Mouse (Mus musculus) Patski (cell line): Measurements from ENCODE around the gene Trim63. TPM values are rescaled to one million over a fixed set of nuclear protein-coding genes. Genes with fewer than 3 reads are reported as not detected.

Experiments
- ATAC-seq: fragments of 100-300 bp; one replicate; pipeline ENCODE4 v1.8.0; 2021
- CTCF ChIA-PET: fragments of 350-600 bp; sonication (Branson Sonifier 250); formaldehyde crosslinking; loops from one replicate; lab custom pipeline; 2022; ENCODE audit warnings: inconsistent platforms; lab: Charles Lee
- POLR2A ChIA-PET: fragments of 350-600 bp; sonication (Branson Sonifier 250); formaldehyde crosslinking; loops from one replicate; lab custom pipeline; 2022; ENCODE audit warnings: antibody characterized with exemption, inconsistent platforms; lab: Charles Lee
- DNase-seq: peaks from one replicate; pipeline ENCODE4 v3.0.0-alpha.2; 2011; ENCODE audit warnings: low read depth, low spot score
- H3K27me3 ChIP-seq: fragments of 371-371 bp; one replicate; pipeline ENCODE4 v1.5.1; 2021
- CTCF ChIP-seq: fragments of 100-300 bp; IDR thresholded peaks from one replicate; pipeline ENCODE4 v1.5.1; 2021
- in situ Hi-C: fragments of 300-500 bp; cut with MboI; formaldehyde crosslinking; loops from 3 replicates; pipeline ENCODE4 v1.11.1; 2018; ENCODE audit warnings: low pct_unique_long_range_greater_than_20kb, mixed read lengths
- polyA plus RNA-seq: library from polyadenylated mRNA; unstranded; gene quantifications from one replicate; pipeline ENCODE4 v1.2.3, GENCODE M21; 2021

Gene Trim63
- polyA plus RNA-seq, 1 experiment from 2014 or later, result 0.36 TPM

DNA sequence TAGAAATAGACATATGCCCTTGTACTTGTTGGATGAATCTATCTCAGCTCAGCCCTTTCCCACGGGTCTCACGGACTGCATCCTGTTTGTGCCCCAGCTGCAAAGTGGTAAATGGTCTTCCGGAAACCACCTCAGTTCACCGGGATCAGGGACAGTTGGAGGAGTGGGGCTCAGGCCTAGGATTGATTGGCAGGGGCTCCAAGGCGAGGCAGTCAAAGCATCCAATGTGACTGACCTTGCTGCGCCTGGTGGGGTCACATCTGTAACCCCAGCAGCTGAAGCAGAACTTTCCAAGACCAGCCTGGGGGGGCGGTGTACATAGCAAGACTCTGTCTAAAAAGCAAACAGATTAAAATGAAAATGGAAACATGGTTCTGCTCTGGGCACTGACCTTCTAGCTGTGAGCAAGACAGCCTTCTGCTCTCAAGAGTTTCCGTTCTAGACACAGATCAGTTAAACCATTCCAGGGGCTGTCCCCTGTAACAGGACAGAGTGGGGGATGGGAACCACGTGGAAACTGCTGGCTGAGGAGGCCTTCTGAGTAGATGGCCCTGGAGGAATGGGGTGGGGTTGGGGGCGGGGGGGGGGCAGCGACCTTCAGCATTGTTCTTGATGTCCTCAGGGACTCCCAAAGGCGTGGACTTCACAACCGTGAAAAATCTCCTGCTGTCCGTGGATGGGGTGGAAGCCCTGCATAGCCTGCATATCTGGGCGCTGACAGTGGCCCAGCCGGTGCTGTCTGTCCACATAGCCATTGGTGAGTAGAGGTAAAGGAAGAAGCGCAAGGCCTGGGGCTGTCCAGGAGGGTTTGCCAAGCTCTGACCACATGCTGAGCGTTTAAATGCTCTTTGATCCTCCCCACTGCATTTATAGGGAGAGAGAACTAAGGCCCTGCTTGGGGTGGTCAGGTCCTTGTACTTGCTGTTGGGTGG, 36.7 kb downstream of the Trim63 start:
- CTCF ChIA-PET, result interaction anchor here (2.7 kb wide), 1 partner anchor 59 kb away, joined by 8 read pairs; no protein-coding TSS in a partner anchor
- no peaks in the 10 kb centered on the region for H3K27me3 ChIP-seq
- in situ Hi-C loops, result no loop called here
- DNase-seq (peak; percentile 46), ATAC-seq (peak; percentile 47)
- TF ChIP-seq CTCF, result no peak
- POLR2A ChIA-PET, result no interaction called here

DNA sequence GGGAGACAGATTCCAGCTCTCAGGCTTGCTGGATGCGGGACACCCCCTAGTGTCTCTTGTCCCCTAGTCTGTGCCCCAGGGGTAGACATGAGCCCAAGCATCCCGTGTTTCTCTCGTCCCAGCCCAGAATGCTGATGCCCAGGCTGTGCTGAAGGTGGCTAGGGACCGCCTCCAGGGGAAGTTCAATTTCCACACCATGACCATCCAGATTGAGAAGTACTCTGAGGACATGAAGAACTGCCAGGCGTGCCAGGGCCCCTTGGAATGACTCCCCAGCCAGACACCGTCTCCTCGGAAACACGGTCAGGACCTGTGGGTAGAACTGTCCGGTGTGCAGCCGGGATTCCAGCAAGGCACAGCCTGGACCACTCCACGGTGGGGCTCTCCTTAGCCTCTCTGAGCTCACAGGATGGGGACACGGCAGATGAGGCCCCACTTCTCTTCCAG, 37.4 kb downstream of the Trim63 start:
- ATAC-seq, result peak; percentile 7
- POLR2A ChIA-PET, result no interaction called here

DNA sequence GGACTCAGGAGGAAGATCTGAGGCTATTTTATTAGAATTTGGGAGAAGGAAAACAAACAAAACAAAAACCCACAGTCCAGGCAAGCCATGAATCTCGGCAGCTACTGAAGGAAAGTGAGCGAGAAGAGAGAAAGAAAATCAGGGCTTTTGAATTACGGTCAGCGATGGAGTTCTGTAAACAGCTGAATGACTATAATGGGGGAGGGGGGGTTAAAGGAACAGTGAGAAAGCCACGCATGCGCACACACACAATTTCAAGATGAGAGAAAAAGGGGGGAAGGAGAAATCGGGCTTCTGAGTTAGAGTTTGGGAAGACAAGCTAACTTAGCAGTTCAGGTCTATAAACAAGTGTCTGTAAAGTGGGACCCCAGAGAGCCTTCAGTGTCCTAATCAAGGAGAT, 38.0 kb downstream of the Trim63 start:
- H3K27me3 ChIP-seq, result no peaks in the 10 kb centered on the region
- POLR2A ChIA-PET, result no interaction called here
- TF ChIP-seq CTCF, result no peak
- DNase-seq (no peak), ATAC-seq (no peak)
- in situ Hi-C loops, result no loop called here
- CTCF ChIA-PET, result no interaction called here

More for the DNA sequence above, 37.4 kb downstream of the Trim63 start:
- no peak for DNase-seq
- CTCF ChIA-PET, result interaction anchor here (2.7 kb wide), 1 partner anchor 59 kb away, joined by 8 read pairs; no protein-coding TSS in a partner anchor
- H3K27me3 ChIP-seq, result no peaks in the 10 kb centered on the region
- in situ Hi-C loops, result no loop called here
- TF ChIP-seq CTCF, result no peak

DNA sequence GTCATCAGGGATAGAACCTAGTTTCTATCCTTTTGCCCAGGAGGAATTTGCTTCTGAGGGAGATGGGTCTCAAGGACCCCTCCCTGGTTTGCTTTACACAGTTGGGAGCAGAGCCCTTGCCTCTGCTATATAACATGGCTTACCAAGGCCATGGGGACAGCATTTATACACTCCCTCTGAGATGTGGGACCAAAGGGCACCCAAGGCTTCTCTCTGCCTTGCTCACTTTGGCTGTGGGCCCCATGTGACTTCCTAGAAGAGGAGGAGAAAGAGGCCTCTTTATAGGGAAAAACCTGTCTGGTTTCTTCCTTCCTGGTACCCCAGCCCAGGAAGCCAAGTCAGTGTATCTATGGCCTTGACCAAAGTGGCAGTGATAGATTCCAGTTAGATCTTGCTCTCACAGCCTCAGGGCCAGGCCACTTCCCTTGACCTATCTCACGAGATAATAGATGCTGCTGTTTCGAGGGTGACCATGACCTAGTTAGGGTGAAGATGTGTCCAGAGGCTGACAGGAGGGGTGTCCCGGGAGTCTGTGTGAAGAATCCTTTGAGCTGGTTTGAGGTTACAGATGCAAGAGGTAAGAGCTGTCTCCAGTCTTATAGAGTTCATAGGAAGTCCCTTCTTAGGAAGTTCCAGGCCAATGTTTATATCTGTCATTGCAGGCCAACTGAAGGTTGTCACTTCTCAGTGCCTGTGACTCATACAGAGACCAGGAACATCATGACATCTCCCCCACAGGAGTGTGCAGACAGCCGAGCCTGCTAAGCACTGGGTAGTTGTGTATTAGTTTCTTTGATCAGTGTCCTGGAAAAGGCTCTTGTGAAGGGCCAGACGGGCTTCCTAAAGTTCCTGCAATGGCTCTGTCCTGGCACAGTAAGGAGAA, 38.8 kb downstream of the Trim63 start:
- ChIA-PET CTCF (no interaction called here), POLR2A (no interaction called here)
- DNase-seq (no peak), ATAC-seq (no peak)
- H3K27me3 ChIP-seq, result no peaks in the 10 kb centered on the region
- TF ChIP-seq CTCF, result no peak
- in situ Hi-C loops, result no loop called here

DNA sequence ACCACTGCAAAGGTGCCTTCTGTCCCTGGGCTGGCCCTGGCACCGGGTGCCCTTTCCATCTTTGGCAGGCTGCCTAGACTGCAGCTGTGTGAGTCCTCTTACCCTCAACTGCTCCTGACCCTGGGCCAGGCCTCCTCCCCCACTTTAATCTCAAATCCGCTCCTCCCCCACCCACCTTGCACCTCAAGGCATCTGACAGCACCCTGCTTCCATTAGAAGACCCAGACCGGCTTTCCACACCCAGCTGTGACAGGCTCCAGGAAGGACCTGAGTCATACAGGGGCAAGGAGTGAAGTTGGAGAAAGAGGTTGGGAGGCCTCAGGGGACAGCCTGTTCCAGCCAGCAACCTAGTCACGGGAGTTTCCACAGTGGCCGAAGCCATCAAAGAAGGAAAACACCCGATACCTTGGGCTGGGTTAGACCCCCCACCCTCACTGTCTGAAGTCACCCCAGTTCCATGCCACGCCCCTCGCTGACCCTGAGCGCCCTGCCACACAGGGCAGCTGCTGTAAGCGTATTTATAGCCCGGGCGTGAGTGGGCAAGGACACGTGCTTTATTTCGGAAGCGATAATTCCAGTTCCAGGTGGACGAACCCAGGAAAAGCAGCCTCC, 41.0 kb downstream of the Trim63 start:
- CTCF ChIA-PET, result interaction anchor here (1.0 to 1.6 kb wide), 3 partner anchors 44 to 88 kb away, joined by 3 read pairs; no protein-coding TSS in a partner anchor
- POLR2A ChIA-PET, result interaction anchor here (0.7 kb wide), 1 partner anchor 10 kb away, joined by 4 read pairs; no protein-coding TSS in a partner anchor
- H3K27me3 ChIP-seq, result no peaks in the 10 kb centered on the region
- ATAC-seq (no peak), DNase-seq (no peak)
- no peak for TF ChIP-seq CTCF
- in situ Hi-C loops, result no loop called here

DNA sequence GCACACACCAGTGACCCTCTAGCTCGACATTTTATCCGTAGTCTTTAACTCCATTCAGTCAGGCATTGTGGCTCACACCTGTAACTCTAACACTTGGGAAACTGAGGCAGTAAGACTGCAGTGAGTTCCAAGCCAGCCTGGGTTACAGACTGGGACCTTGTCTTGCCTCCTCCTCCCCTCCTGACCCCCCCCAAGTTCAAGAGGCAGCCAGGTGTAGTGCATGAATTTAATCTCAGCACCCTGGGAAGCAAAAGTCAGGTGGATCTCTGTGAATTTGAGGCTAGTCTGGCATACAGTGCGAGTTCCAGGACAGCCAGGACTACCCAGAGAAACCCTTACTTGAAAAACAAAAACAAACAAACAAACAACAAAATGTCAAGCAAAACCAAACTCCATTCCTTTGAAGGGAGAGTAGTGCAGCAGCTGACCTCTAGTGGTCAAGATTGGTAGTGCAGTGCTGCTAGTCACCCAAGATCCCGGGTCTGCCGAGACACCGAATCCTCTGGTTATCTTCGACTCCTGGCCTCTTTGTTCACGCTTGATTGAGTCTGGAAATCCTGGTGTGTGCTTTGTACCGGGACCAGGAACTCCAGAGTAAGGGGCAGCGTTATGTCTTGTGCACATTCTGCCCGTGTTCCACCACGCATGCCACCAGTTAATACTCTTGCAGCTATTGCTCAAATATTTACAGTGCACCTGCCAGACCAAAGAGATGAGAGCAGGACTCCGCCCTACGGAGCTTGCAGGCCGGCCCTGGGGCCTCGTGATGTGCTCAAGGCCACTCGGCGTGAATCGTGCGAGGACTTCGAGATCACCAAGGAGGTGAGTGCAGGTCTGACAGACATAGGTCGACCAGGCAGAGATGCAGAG, 41.9 kb downstream of the Trim63 start:
- POLR2A ChIA-PET, result interaction anchor here (0.7 kb wide), 1 partner anchor 11 kb away, joined by 4 read pairs; no protein-coding TSS in a partner anchor
- ATAC-seq (no peak), DNase-seq (no peak)
- no peak for TF ChIP-seq CTCF
- CTCF ChIA-PET, result interaction anchor here (1.0 to 1.6 kb wide), 4 partner anchors 45 to 89 kb away, joined by 3 read pairs; no protein-coding TSS in a partner anchor
- in situ Hi-C loops, result no loop called here
- H3K27me3 ChIP-seq, result no peaks in the 10 kb centered on the region

DNA sequence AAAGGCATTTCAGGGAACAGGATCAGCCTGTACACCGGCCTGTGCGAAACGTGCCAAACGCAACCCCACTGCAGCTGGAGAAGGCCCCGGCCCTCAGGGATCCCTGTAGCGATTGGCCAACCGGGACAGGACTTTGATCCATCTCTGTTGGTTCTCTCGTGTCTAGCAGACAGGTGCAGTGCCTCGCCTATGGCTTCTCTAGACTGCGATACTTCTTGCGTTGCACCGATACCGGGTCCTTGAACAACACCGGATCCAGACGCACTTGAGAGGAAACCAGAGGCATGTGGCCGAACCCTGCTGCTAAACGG, 42.5 kb downstream of the Trim63 start:
- no peak for ATAC-seq
- no peak for DNase-seq
- POLR2A ChIA-PET, result no interaction called here
- CTCF ChIA-PET, result interaction anchor here (1.4 kb wide), 1 partner anchor 50 kb away, joined by 3 read pairs; no protein-coding TSS in a partner anchor
- in situ Hi-C loops, result no loop called here
- H3K27me3 ChIP-seq, result no peaks in the 10 kb centered on the region
- no peak for TF ChIP-seq CTCF

DNA sequence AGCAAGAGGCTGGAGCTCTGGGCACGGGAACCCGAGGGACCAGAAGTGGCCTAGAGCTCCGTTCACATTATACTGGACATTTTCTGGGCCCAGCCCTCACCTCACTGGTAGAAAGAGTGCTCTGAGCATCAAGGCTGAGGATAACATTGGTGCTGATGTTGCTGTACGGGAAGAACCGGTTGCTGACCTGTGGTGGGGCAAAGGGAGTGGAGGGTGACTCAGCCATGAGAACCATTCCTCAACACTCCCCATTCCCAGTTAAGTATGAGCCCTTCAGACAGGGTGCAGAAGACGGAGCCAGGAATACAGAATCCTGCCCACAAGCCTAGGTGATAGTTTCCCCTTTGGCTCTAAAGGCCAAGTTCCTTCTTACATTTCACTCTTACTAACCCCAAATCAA, 44.7 kb downstream of the Trim63 start:
- no peaks in the 10 kb centered on the region for H3K27me3 ChIP-seq
- POLR2A ChIA-PET, result interaction anchor here (1.0 kb wide), 1 partner anchor 7 kb away, joined by 4 read pairs; no protein-coding TSS in a partner anchor
- CTCF ChIA-PET, result no interaction called here
- ATAC-seq (no peak), DNase-seq (no peak)
- in situ Hi-C loops, result no loop called here
- no peak for TF ChIP-seq CTCF

DNA sequence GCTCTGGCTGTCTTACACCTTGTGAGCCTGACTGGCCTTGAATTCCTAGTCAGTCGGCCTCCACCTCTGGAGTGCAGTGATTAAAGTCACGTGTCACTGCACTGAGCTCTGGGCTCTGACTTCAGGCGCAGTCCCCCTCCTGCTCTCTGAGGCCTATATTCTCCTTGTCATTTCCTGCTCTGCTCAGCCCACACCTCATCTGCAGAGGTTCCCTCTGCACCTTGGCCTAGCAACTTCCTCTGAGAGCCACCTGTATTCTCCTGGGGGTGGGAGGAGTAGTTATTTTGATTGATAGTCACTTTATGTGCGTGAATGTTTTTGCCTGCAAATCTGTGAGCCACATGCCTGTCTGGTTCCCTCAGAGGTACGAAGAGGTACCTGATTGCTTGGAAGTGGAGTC, 46.3 kb downstream of the Trim63 start:
- no peak for DNase-seq
- ATAC-seq, result no peak
- CTCF ChIA-PET, result interaction anchor here (0.9 kb wide), 1 partner anchor 31 kb away, joined by 3 read pairs; no protein-coding TSS in a partner anchor
- no peaks in the 10 kb centered on the region for H3K27me3 ChIP-seq
- POLR2A ChIA-PET, result no interaction called here
- no peak for TF ChIP-seq CTCF
- in situ Hi-C loops, result no loop called here
